Mouse (Mus musculus) monocyte, adult 2 months (primary cell): ENCODE measurements at regions not wholly inside any gene's neighbourhood (a gene's known extent, or its start where the extent isn't known, plus 50 kb on each side); places are given as distances from the start of the nearest gene placed in this dataset.
A peak's percentile ranks its signal among the peaks of the same experiment; 100 is the strongest.

Source experiments
- DNase-seq, 2 experiments: peaks; one replicate each; pipeline ENCODE4 v3.0.0; 2022; ENCODE audit warnings: low spot score in 2 of 2, low read depth in 1 of 2

DNA sequence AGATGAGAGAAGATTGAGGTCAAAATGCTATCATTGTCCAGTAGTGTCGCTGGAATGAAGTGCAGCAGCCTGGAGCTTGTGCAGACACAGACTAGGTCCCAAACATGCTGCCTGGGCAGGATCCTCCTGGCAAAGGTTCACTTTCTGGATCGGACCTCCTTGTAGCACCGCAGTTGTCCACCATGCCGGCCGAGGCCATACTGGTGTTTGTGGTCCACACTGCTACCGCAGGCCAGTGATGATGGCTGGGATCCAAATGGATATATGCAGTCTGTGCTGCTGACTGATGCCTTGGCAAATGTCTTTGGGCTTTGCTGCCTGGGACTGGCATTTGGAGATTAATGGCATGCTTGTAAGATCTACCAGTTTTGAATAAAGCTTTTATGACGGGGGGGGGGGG, 174.5 kb upstream of the Tas2r134 start:
- DNase-seq: no peak

GRCm38 (mm10) chr2:51448121-51448520, 179.2 kb upstream of the Tas2r134 start:
- no peak for DNase-seq

GRCm38 (mm10) chr2:51447616-51448015, 179.7 kb upstream of the Tas2r134 start:
- DNase-seq: no peak

GRCm38 (mm10) chr2:51444386-51445080, 182.8 kb upstream of the Tas2r134 start:
- no peak for DNase-seq

- no peak for DNase-seq
These were observed 183.4 kb upstream of the Tas2r134 start for GRCm38 (mm10) chr2:51443946-51444345.

DNA sequence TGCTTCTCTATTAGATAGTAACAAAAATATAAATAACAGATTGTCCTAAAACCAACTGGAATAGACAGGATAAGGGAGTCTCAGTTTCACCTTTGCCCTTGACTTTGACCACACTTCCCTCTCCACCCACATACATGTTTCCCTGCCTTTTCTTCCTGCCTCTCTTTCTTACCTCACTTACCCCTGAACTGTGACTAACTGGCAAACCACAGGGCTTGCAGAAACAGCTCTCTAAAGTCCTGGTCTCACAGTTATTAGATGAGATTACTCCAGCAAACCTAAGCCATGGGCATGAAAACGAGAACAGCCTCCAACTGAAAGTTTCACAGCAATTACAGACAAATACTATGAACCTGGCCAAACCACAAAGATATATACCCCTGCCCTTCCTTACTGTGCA, 188.3 kb upstream of the Tas2r134 start:
- no peak for DNase-seq

DNA sequence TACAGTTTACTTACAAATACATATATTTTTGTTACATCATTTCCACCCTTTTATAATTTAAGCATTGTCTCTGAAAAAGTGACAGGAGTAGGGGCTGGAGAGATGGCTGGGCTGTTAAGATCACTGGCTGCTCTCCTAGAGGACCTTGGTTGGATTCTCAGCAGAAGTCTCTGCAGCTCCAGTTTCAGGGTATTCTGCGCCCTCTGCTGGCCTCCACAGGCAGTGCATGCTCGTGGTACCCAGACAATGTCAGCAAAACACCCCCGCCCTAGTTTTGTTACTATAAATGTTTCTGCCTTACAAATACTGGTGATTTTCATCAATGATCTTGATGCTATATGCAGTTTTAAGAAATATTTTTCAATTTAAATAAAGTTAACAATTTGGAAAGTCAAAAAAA, 190.7 kb upstream of the Tas2r134 start:
- DNase-seq: peak in 1 of 2 experiments; percentile 4

GRCm38 (mm10) chr2:51431564-51431963, 195.7 kb upstream of the Tas2r134 start:
- no peak for DNase-seq

DNA sequence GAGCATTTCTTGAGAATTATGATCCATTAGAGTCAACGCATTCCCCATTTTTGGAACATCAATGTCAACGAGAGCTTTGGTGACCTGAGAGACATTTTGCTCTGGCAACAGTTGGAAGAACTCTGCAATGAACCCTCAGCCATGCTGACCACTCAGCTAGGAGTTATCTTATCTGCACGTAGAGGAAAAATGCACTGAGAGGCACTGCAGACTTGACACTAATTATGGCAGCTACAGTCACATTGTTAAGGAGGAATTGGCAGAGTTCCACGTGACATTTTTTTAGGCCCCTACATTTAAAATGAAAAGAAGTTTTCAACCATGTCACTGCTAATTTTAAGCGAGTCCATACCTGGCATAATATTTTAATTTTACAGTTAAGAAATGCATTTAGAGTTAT, 197.6 kb upstream of the Tas2r134 start:
- no peak for DNase-seq

GRCm38 (mm10) chr2:51422442-51422841, 204.9 kb upstream of the Tas2r134 start:
- no peak for DNase-seq

DNA sequence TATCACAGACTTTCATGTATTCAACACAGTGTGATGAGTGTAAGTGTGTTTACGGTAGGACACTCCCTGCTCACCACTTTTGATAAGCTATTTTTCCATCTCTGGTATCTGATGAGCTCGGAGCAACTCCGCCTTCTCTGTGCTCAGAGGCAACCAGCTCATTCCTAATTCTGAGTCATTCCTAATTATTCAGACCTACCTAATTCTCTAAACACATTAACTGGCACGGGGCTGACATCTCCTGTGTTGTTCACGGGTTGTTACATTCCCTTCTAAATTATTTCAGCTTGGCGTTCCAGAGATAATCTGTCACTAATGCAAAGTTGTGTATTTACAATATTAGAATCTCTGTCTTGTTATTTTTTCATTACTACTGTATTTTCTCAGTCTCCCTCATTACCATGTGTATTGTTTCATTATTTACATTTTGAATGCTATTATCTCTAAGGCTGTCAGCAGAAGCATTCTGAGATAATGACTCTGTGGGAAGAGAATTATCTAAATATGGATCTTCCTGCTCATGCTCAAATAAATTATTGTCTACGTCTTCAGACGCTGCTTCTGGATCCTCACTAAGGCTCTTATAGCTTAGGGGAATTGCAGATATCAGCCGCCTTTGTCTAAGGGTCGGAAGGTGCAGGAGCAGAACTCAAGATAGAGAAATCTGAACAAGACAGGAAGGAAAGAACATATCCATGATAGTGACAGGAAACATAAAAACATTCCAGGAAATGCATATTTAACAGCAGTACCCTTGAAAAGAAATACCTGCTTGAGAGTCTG, 209.2 kb upstream of the Tas2r134 start:
- no peak for DNase-seq

GRCm38 (mm10) chr2:51388390-51388789, 238.9 kb upstream of the Tas2r134 start:
- no peak for DNase-seq

DNA sequence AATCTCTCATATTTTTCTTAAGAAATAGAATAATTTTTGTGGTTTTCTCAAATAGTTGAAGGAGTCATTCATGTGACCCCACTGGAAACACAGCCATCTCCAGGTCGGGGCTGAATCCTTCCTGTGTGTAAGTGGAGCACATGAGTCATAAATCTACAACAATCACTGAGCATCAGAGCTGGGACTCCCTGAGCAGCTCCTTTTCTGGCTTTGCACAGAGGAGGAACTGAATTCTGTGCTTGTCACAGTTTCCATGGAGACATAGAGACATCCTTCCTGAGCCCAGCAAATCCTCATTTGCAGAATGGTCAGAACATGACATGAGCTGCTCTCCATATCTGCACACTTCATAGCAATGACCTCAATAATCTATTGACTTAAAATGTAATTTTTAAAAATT, 238.2 kb upstream of the Rnd3 start:
- no peak for DNase-seq

GRCm38 (mm10) chr2:51376597-51376996, 227.7 kb upstream of the Rnd3 start:
- DNase-seq: no peak

GRCm38 (mm10) chr2:51374636-51375035, 225.7 kb upstream of the Rnd3 start:
- DNase-seq: no peak

- DNase-seq: no peak
These were observed 223.9 kb upstream of the Rnd3 start for GRCm38 (mm10) chr2:51372771-51373170.

GRCm38 (mm10) chr2:51362825-51363616, 214.1 kb upstream of the Rnd3 start:
- no peak for DNase-seq

GRCm38 (mm10) chr2:51355281-51355680, 206.4 kb upstream of the Rnd3 start:
- no peak for DNase-seq

GRCm38 (mm10) chr2:51354800-51355199, 205.9 kb upstream of the Rnd3 start:
- DNase-seq: no peak

- DNase-seq: no peak
These were observed 200.7 kb upstream of the Rnd3 start for GRCm38 (mm10) chr2:51349614-51350013.

DNA sequence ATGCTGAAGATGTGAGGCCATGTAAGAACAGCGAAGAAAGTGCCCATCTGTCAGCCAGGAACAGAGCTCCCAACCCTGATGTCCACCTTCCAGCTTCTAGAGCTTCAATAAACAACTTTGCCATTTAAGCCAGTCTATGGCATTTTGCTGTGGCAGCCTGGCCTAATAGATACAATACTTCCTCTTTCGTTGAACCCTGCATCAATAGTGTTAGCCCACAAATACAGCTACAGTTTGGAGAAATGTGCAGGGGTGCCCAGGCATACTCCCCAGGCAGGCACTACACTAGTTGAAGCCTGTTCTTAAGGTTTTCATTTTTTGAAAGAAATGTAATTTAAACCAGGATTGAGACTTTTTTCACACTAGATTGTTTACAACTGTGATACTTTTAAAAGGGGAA, 199.9 kb upstream of the Rnd3 start:
- DNase-seq: no peak

DNA sequence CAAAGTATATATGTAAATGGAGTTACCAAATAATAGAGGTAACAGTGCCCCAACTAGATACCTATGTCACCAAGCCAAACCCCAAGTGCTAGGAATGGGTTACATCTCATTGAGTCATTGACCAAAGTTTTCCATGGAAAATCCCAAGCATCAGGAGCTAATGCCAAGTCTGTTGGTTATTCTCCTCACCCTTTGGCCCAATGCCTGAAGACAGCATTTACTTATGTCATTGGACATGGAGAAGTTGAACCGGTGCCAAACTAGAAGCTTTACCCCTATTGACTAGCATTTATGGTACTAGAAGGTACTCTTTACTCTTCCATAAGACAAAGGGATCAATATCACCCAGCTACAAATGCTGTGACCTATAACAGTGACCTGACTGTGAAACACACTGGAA, 198.2 kb upstream of the Rnd3 start:
- DNase-seq: no peak
